Mouse (Mus musculus): ENCODE measurements around the gene Akap7.

DNA sequence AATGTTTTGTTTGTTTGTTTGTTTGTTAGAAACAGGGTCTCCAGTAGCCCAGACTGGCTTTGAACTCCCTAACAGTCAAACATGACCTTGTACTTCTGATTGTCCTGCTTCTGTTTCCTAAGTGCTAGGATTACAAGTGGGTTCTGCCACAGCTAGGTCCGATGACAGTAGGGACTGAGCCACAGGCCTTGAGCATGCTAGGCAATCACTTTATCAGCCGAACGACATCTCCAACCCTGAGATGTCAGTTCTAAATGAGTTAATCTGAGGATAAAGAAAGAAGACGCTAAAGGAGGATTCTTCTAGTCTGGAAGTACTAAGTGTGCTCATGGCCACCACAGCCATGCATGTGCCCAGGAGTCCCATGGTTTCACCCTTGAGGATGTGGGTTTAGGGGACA, 3.1 kb upstream of the Akap7 start:
- TF ChIP-seq CTCF (IDR thresholded peaks at IDR 0.05; ENCODE audit: low read depth) (no peak), EP300 (IDR thresholded peaks at IDR 0.05; ENCODE audit: low read depth) (no peak)

Data from heart, postnatal 0 days (tissue).